Mouse (Mus musculus): ENCODE data around the gene Rab22a. TPM values are rescaled to one million over a fixed set of nuclear protein-coding genes. Genes with fewer than 3 reads are reported as not detected.

Gene Rab22a
- polyA plus RNA-seq, 1 experiment from 2014 or later = 26.7 TPM

DNA sequence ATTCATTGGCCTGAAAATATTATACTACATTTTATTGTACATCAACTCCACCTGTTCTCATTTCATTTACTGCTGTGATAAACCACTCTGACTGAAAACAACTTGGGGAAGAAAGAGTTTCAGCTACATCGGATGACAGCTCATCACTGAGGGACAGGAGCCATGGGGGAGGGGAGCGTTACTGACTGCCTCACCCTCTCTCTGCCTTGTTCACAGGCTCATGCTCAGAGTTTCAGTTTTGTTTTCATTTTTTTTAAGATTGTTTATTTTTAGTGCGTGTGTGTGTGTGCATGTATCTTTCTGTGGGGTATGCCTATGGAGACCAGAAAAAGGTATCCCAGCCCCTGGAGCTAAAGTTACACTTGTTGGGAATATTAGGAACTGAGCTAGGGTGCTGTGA is 19.7 kb downstream of the Rab22a start:
- H3K4me2 ChIP-seq = no peak overlapping the region
- no peaks in the 10 kb centered on the region for H3K9me3 ChIP-seq (ENCODE audit: control insufficient read depth, low read length)
- DNase-seq (ENCODE audit: low spot score) (no peak), ATAC-seq (replicated peaks; ENCODE audit: low FRiP score) (no peak)
- 63% methylated on average over 3 of the region's 3 CpGs for WGBS
- no peak overlapping the region for H3K27ac ChIP-seq (ENCODE audit: low read depth, low read length)
- peaks cover 5% of the 10 kb centered on the region; the same call in 1 of the 2 replicates for H3K36me3 ChIP-seq (ENCODE audit: control insufficient read depth, insufficient read depth, low read length)
- no peaks in the 10 kb centered on the region for H3K27me3 ChIP-seq (replicated peaks; ENCODE audit: control insufficient read depth, insufficient read depth, low read length)
- no peak overlapping the region for H3K4me3 ChIP-seq (ENCODE audit: low read depth, low read length)
- H3K4me1 ChIP-seq (replicated peaks; ENCODE audit: control insufficient read depth, insufficient read depth, low read length) = peaks cover 12% of the 10 kb centered on the region
- no peak overlapping the region for H3K9ac ChIP-seq (ENCODE audit: low read depth, low read length)

DNA sequence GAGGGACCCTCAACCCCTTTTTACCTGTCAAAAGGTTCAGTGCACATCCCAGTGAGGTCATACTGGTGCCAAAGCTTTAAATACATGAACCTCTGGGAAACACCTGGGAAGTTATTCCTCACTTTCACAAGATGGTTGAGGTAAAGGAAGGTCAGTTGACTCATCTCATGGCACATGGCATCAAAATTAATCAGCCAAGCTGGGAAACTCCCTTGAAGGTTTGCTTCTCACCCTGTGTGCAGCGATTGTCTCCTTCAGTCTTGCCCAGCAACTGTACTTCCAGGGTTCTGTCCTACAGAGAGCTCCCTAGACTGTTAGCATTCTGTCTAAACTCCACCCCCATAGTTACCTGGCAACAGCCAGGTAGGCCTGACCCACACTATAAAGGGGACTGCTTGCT is 20.6 kb downstream of the Rab22a start:
- H3K4me3 ChIP-seq (ENCODE audit: low read depth, low read length) = no peak overlapping the region
- H3K9ac ChIP-seq (ENCODE audit: low read depth, low read length) = no peak overlapping the region
- DNase-seq (ENCODE audit: low spot score) (no peak), ATAC-seq (replicated peaks; ENCODE audit: low FRiP score) (no peak)
- no peaks in the 10 kb centered on the region for H3K27me3 ChIP-seq (replicated peaks; ENCODE audit: control insufficient read depth, insufficient read depth, low read length)
- no peaks in the 10 kb centered on the region for H3K9me3 ChIP-seq (ENCODE audit: control insufficient read depth, low read length)
- no peak overlapping the region for H3K27ac ChIP-seq (ENCODE audit: low read depth, low read length)
- peaks cover 5% of the 10 kb centered on the region; the same call in 1 of the 2 replicates for H3K36me3 ChIP-seq (ENCODE audit: control insufficient read depth, insufficient read depth, low read length)
- no peak overlapping the region for H3K4me2 ChIP-seq
- H3K4me1 ChIP-seq (replicated peaks; ENCODE audit: control insufficient read depth, insufficient read depth, low read length) = peaks cover 12% of the 10 kb centered on the region
- WGBS = 82% methylated on average over 1 of the region's 1 CpGs

DNA sequence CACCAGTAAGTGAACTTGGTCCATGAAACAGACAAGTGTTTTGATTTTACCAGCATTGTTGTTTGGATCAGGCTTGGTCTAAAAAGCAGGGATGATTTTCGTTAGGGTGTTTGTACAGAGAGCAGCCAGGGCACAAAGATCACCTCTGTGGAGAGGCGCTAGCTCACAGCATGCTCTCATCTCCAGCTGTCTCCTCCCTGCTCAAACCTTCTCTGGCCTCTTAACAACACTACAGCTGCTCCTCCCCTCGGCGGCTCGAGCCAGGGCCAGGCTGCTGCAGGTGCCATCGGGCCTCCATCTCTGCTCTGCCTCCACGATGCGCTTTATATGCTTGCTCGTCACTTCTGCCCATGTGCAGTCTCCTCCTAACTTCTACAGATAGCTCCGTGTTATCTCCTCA is 23.2 kb downstream of the Rab22a start:
- no peaks in the 10 kb centered on the region for H3K27me3 ChIP-seq (replicated peaks; ENCODE audit: control insufficient read depth, insufficient read depth, low read length)
- H3K4me3 ChIP-seq (ENCODE audit: low read depth, low read length) = no peak overlapping the region
- no peak overlapping the region for H3K9ac ChIP-seq (ENCODE audit: low read depth, low read length)
- peaks cover 3% of the 10 kb centered on the region; the same call in 1 of the 2 replicates for H3K36me3 ChIP-seq (ENCODE audit: control insufficient read depth, insufficient read depth, low read length)
- ATAC-seq (replicated peaks; ENCODE audit: low FRiP score) = no peak
- H3K27ac ChIP-seq (ENCODE audit: low read depth, low read length) = no peak overlapping the region
- H3K4me2 ChIP-seq = no peak overlapping the region
- DNase-seq (ENCODE audit: low spot score) = no peak
- H3K4me1 ChIP-seq (replicated peaks; ENCODE audit: control insufficient read depth, insufficient read depth, low read length) = peaks cover 12% of the 10 kb centered on the region
- WGBS = 68% methylated on average over 10 of the region's 10 CpGs
- H3K9me3 ChIP-seq (ENCODE audit: control insufficient read depth, low read length) = no peaks in the 10 kb centered on the region

DNA sequence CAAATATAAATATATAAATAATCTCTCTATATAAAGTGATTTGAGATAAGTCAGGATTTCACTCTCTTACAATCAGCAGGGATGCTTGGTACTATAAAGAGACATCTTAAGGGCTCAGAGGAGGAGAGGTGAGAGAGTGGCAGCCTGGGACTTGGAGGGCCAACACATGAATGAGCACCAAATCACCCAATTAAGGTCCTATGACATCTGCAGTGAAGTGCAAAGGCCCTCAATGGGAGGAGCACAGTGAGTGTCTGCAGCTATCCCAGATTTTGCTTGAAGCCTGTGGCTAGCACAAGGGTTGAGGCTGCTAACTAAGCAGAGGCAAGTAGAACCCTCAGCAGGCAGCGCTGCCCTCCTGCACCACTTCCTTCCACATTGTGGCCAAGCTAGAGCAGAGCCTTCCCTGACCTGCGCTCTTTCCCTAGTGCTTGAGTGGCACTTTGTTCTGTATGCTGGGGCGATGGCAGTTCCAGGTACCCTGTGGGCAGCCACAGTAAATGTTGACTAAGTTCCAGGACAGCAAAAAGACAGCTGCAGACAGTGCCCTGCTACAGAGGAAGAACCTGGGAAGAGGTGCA is 26.3 kb downstream of the Rab22a start:
- ATAC-seq (replicated peaks; ENCODE audit: low FRiP score) = no peak
- no peaks in the 10 kb centered on the region for H3K27me3 ChIP-seq (replicated peaks; ENCODE audit: control insufficient read depth, insufficient read depth, low read length)
- WGBS = 71% methylated on average over 3 of the region's 3 CpGs

DNA sequence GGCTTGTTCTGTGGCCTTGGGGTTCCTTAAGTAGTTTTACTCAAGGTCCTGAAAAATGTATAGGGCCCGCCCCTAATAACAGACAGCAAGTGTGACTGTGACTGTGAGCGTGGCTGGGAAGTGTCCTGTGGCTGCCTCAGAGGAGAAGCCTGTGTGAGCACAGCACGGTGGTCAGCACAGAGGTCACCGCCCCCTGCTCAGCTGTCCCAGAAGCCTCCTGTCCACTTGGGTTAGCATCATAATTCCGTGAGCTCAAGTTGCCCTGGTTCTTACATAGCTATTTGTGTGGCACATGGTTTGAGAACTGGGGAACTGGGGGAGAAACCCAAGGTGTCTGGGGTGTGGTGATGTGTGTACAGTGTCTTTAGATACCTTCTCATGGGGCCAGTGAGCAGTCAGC is 27.8 kb downstream of the Rab22a start:
- Histone ChIP-seq H3K27me3 (replicated peaks; ENCODE audit: control insufficient read depth, insufficient read depth, low read length) (no peaks in the 10 kb centered on the region), H3K9me3 (ENCODE audit: control insufficient read depth, low read length) (no peaks in the 10 kb centered on the region), H3K27ac (ENCODE audit: low read depth, low read length) (no peak overlapping the region), H3K4me3 (ENCODE audit: low read depth, low read length) (no peak overlapping the region), H3K36me3 (ENCODE audit: control insufficient read depth, insufficient read depth, low read length) (peaks cover 15% of the 10 kb centered on the region), H3K9ac (ENCODE audit: low read depth, low read length) (no peak overlapping the region), H3K4me2 (no peak overlapping the region), H3K4me1 (replicated peaks; ENCODE audit: control insufficient read depth, insufficient read depth, low read length) (peaks cover 12% of the 10 kb centered on the region)
- no peak for DNase-seq (ENCODE audit: low spot score)
- WGBS = 88% methylated on average over 5 of the region's 5 CpGs
- no peak for ATAC-seq (replicated peaks; ENCODE audit: low FRiP score)

More for the DNA sequence above, 26.3 kb downstream of the Rab22a start:
- Histone ChIP-seq H3K9me3 (ENCODE audit: control insufficient read depth, low read length) (no peaks in the 10 kb centered on the region), H3K9ac (ENCODE audit: low read depth, low read length) (no peak overlapping the region), H3K4me3 (ENCODE audit: low read depth, low read length) (no peak overlapping the region), H3K27ac (ENCODE audit: low read depth, low read length) (no peak overlapping the region), H3K36me3 (ENCODE audit: control insufficient read depth, insufficient read depth, low read length) (peaks cover 15% of the 10 kb centered on the region), H3K4me2 (no peak overlapping the region), H3K4me1 (replicated peaks; ENCODE audit: control insufficient read depth, insufficient read depth, low read length) (peaks cover 12% of the 10 kb centered on the region)
- DNase-seq (ENCODE audit: low spot score) = no peak

DNA sequence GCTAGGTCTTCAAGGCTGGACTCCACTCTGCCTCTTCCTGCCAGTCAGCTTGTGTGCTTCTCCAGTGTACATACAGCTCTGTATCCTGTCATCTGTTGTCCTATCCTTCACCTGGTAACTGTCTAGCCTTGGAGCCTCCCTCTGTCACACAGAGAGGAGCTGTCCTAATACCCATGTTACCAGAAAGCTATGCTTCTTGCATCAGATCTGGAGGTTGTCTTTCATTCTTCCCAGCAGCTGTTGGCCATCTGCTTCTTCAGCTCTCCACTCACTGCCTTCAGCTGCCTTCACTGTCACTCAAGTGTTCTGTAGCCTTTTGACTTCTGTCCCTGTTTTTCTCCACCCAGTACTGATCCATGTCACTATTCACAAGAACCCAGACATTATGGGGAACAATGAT is 30.3 kb downstream of the Rab22a start:
- Histone ChIP-seq H3K4me1 (replicated peaks; ENCODE audit: control insufficient read depth, insufficient read depth, low read length) (no peaks in the 10 kb centered on the region), H3K9ac (ENCODE audit: low read depth, low read length) (no peak overlapping the region), H3K27me3 (replicated peaks; ENCODE audit: control insufficient read depth, insufficient read depth, low read length) (no peaks in the 10 kb centered on the region), H3K9me3 (ENCODE audit: control insufficient read depth, low read length) (no peaks in the 10 kb centered on the region), H3K36me3 (ENCODE audit: control insufficient read depth, insufficient read depth, low read length) (peaks cover 12% of the 10 kb centered on the region), H3K27ac (ENCODE audit: low read depth, low read length) (no peak overlapping the region), H3K4me3 (ENCODE audit: low read depth, low read length) (no peak overlapping the region), H3K4me2 (no peak overlapping the region)
- no peak for ATAC-seq (replicated peaks; ENCODE audit: low FRiP score)
- no peak for DNase-seq (ENCODE audit: low spot score)

DNA sequence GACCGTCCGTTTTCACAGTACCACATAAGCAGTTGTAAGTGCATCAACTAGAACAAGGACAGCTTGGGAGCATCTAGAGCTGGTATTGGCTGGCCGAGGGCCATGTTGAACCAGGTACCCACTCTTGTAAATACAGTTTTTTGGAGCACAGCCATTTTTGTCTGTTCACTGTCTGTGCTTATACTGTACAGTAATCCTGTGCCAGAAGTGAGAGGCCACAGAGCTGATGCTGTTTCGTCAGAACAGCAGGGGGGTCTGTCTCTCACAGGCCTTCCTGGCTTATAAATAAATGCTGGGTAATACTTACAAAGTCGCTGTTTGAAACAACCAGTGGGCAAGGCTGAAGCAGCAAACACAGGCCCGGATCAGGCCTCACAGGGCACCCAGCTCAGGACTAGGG is 32.2 kb downstream of the Rab22a start:
- H3K36me3 ChIP-seq (ENCODE audit: control insufficient read depth, insufficient read depth, low read length) = peaks cover 15% of the 10 kb centered on the region
- ATAC-seq (replicated peaks; ENCODE audit: low FRiP score) (no peak), DNase-seq (ENCODE audit: low spot score) (no peak)
- no peak overlapping the region for H3K9ac ChIP-seq (ENCODE audit: low read depth, low read length)
- no peak overlapping the region for H3K4me3 ChIP-seq (ENCODE audit: low read depth, low read length)
- H3K4me1 ChIP-seq (replicated peaks; ENCODE audit: control insufficient read depth, insufficient read depth, low read length) = no peaks in the 10 kb centered on the region
- no peaks in the 10 kb centered on the region for H3K27me3 ChIP-seq (replicated peaks; ENCODE audit: control insufficient read depth, insufficient read depth, low read length)
- no peaks in the 10 kb centered on the region for H3K9me3 ChIP-seq (ENCODE audit: control insufficient read depth, low read length)
- H3K27ac ChIP-seq (ENCODE audit: low read depth, low read length) = no peak overlapping the region
- no peak overlapping the region for H3K4me2 ChIP-seq
- WGBS = 93% methylated on average over 6 of the region's 6 CpGs

DNA sequence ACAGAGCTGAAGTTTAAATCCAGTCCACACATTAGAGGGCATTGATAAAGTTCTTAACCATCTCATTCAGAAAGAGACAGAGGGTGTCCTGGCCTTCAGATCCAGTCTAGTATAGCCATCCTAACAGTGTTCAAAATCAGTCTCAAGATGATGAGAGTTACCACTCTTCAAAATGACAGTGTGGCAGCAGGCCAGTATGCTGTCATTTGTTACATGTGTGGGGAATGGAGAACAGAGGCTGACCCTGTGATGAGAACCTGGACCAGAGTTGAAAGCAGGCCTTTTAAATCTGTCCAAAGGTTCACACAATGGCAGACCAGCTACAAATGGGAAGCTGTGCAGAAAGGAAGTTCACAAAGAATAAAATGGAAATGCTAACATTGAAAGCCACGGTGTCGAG is 33.1 kb downstream of the Rab22a start:
- no peaks in the 10 kb centered on the region for H3K4me1 ChIP-seq (replicated peaks; ENCODE audit: control insufficient read depth, insufficient read depth, low read length)
- H3K9ac ChIP-seq (ENCODE audit: low read depth, low read length) = no peak overlapping the region
- H3K4me3 ChIP-seq (ENCODE audit: low read depth, low read length) = no peak overlapping the region
- no peak for ATAC-seq (replicated peaks; ENCODE audit: low FRiP score)
- H3K4me2 ChIP-seq = no peak overlapping the region
- WGBS = 91% methylated on average over 2 of the region's 2 CpGs
- H3K27ac ChIP-seq (ENCODE audit: low read depth, low read length) = no peak overlapping the region
- no peaks in the 10 kb centered on the region for H3K9me3 ChIP-seq (ENCODE audit: control insufficient read depth, low read length)
- DNase-seq (ENCODE audit: low spot score) = no peak
- H3K27me3 ChIP-seq (replicated peaks; ENCODE audit: control insufficient read depth, insufficient read depth, low read length) = no peaks in the 10 kb centered on the region
- H3K36me3 ChIP-seq (ENCODE audit: control insufficient read depth, insufficient read depth, low read length) = peaks cover 21% of the 10 kb centered on the region

DNA sequence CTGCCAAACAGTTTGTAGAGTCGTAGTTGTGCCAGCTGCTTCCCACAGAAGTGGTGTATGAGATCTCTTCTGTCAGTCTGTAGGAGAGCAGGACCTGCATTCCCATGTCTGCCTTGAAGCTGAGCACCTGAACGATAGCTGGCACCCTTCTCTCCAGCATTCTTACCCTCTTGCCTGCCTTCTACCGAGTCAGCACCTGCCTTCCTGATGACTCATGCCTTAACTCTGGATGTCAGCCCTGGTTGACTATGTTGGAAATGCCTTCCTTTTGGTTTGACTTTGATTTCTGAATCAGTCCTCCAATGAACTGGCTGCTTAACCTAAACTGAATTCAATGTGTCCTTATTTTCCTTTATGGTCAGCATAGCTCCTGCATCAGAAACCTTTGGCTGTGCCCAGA is 39.3 kb downstream of the Rab22a start:
- DNase-seq (ENCODE audit: low spot score) (no peak), ATAC-seq (replicated peaks; ENCODE audit: low FRiP score) (no peak)
- no peaks in the 10 kb centered on the region for H3K4me1 ChIP-seq (replicated peaks; ENCODE audit: control insufficient read depth, insufficient read depth, low read length)
- H3K9me3 ChIP-seq (ENCODE audit: control insufficient read depth, low read length) = no peaks in the 10 kb centered on the region
- 79% methylated on average over 3 of the region's 3 CpGs for WGBS
- H3K36me3 ChIP-seq (ENCODE audit: control insufficient read depth, insufficient read depth, low read length) = peaks cover 27% of the 10 kb centered on the region; the same call in 1 of the 2 replicates
- no peak overlapping the region for H3K4me3 ChIP-seq (ENCODE audit: low read depth, low read length)
- no peaks in the 10 kb centered on the region for H3K27me3 ChIP-seq (replicated peaks; ENCODE audit: control insufficient read depth, insufficient read depth, low read length)
- H3K9ac ChIP-seq (ENCODE audit: low read depth, low read length) = no peak overlapping the region
- no peak overlapping the region for H3K27ac ChIP-seq (ENCODE audit: low read depth, low read length)
- no peak overlapping the region for H3K4me2 ChIP-seq
